Mouse (Mus musculus) small intestine, adult 2 months (tissue): ENCODE results near the gene Zfp868.

Experiments used
- CTCF ChIP-seq: fragments of 200-500 bp; IDR thresholded peaks from 2 replicates; pipeline ENCODE4 v1.5.1; 2012; ENCODE audit warnings: low read depth, mild to moderate bottlenecking, control low read depth, inconsistent platforms, low read length, moderate library complexity, mixed read lengths; ENCODE audit not compliant: insufficient replicate concordance, insufficient read length; ENCODE audit errors: extremely low read depth
- POLR2A ChIP-seq: fragments of 200-500 bp; IDR thresholded peaks from 2 replicates; pipeline ENCODE4 v1.6.1; 2012; ENCODE audit warnings: low read depth, mild to moderate bottlenecking, control low read depth, inconsistent platforms, low read length, moderate library complexity

- no peak for TF ChIP-seq POLR2A
- TF ChIP-seq CTCF, result no peak
Observed at GRCm38 (mm10) chr8:69653808-69654357, 28.5 kb upstream of the Zfp868 start.
